Mouse (Mus musculus) lung, postnatal 0 days (tissue): ENCODE measurements at regions not wholly inside any gene's neighbourhood (a gene's known extent, or its start where the extent isn't known, plus 50 kb on each side); places are given as distances from the start of the nearest gene placed in this dataset.

ENCODE experiments used
- ATAC-seq: fragments of 200-750 bp; cut with Nextera tagmentation; 2 replicates; pipeline ENCODE4 v1.8.0; 2017; ENCODE audit warnings: moderate library complexity
- DNase-seq: peaks from one replicate; pipeline ENCODE4 v3.0.0-alpha.2; 2016; ENCODE audit warnings: low spot score
- H3K27ac ChIP-seq: fragments of 300-500 bp; sonication (generic); 2 replicates; pipeline ENCODE4 v1.5.1; 2014; ENCODE audit warnings: antibody characterized with exemption, mild to moderate bottlenecking, low read length, mixed read lengths
- H3K27me3 ChIP-seq: fragments of 300-500 bp; sonication (generic); replicated peaks from 2 replicates; pipeline ENCODE4 v1.6.1; 2014; ENCODE audit warnings: low read length, mixed read lengths; ENCODE audit not compliant: insufficient read depth
- H3K36me3 ChIP-seq: fragments of 300-500 bp; sonication (generic); 2 replicates; pipeline ENCODE4 v1.6.1; 2014; ENCODE audit warnings: low read length, mixed read lengths; ENCODE audit not compliant: insufficient read depth
- H3K4me1 ChIP-seq: fragments of 300-500 bp; sonication (generic); 2 replicates; pipeline ENCODE4 v1.6.1; 2014; ENCODE audit warnings: antibody characterized with exemption, low read depth, low read length, mixed read lengths; ENCODE audit not compliant: insufficient read depth
- H3K4me2 ChIP-seq: fragments of 300-500 bp; sonication (generic); replicated peaks from 2 replicates; pipeline ENCODE4 v1.6.1; 2014; ENCODE audit warnings: low read depth, mild to moderate bottlenecking, low read length, moderate library complexity, mixed read lengths
- H3K4me3 ChIP-seq: fragments of 300-500 bp; sonication (generic); 2 replicates; pipeline ENCODE4 v1.5.1; 2014; ENCODE audit warnings: low read depth, low read length
- H3K9ac ChIP-seq: fragments of 300-500 bp; sonication (generic); replicated peaks from 2 replicates; pipeline ENCODE4 v1.6.1; 2014; ENCODE audit warnings: low read depth, mild to moderate bottlenecking
- H3K9me3 ChIP-seq: fragments of 300-500 bp; sonication (generic); 2 replicates; pipeline ENCODE4 v1.6.1; 2016; ENCODE audit warnings: low read length, mixed read lengths
- CTCF ChIP-seq: IDR thresholded peaks from 2 replicates; pipeline ENCODE4 v1.5.1; 2016; ENCODE audit warnings: antibody characterized with exemption, mild to moderate bottlenecking
- EP300 ChIP-seq: IDR thresholded peaks from 2 replicates; pipeline ENCODE4 v1.6.1; 2016; ENCODE audit warnings: antibody characterized with exemption, mild to moderate bottlenecking, control low read depth
- WGBS: fragments of 180-500 bp; shearing (Covaris S2); extraction: QIAGEN DNeasy Blood & Tissue Kit; methylation state at CpG from one replicate; pipeline ENCODE4 v1.1.7; 2014; 5-methylcytosine and 5-hydroxymethylcytosine counted together

DNA sequence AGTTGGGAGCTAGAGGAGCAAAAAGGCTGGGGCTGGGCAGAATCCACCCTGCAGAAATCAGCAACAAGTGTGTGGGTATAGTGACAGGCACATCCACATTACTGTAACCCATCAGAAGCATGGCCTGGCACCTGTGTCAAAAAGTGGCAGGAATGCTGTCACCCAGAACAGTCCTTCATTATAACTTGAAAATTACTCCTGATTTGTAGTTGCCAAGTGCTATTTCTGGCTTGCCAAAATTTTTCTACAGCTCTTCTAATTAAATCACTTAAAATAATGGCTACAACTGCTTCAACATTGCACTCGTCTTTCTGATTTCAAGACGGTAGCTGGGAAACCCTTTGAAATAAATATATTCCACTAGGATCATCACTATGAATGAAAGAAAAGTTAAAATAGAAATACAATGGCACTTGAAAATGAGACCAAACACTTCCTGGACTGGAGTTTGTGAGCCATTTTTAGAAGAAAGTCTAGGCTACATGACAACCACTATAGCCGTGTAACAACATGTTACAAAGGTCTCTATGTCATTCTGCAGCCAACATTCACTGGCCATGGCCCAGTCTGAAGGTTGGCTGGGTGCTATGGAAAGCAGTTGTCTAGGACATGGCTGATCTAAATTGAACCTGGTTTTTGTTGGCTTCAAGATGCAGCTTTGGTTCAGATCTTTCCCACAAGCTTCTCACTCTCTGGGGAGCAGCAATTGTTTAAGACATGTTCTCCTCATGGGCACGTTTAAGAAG is 190.6 kb upstream of the Tapt1 start:
- no peak for TF ChIP-seq CTCF
- TF ChIP-seq EP300: no peak
- Histone ChIP-seq H3K27ac (no peak overlapping the region), H3K27me3 (no peaks in the 10 kb centered on the region), H3K9me3 (no peaks in the 10 kb centered on the region), H3K4me1 (no peaks in the 10 kb centered on the region), H3K9ac (no peak overlapping the region), H3K4me3 (no peak overlapping the region), H3K4me2 (no peak overlapping the region), H3K36me3 (no peaks in the 10 kb centered on the region)
- ATAC-seq (no peak), DNase-seq (no peak)
- 85% methylated on average over 4 of the region's 4 CpGs for WGBS

DNA sequence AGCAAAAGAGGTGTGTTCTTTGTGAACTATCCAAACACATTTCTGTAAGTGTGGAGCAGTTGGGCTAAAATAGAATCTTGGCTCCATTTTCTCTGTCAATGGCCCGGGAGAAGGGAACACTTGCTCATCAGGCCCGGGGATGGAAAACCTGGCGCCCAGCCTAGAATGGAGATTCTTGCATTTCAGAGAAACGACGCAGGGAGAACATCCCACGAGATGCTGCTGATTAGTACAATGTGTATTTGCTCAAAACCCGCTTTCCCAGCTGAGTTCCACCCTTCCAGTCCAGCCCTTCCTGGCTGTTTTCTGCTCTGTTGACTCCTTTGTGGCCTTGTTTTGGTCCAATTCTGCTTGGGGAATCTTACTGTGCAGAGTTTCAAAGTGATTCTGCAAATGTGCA is 188.0 kb upstream of the Tapt1 start:
- Histone ChIP-seq H3K27me3 (no peaks in the 10 kb centered on the region), H3K27ac (no peak overlapping the region), H3K9ac (no peak overlapping the region), H3K36me3 (no peaks in the 10 kb centered on the region), H3K9me3 (no peaks in the 10 kb centered on the region), H3K4me2 (no peak overlapping the region), H3K4me3 (no peak overlapping the region), H3K4me1 (no peaks in the 10 kb centered on the region)
- ATAC-seq (no peak), DNase-seq (peak; percentile 42)
- 40% methylated on average over 7 of the region's 7 CpGs for WGBS
- TF ChIP-seq CTCF (no peak), EP300 (no peak)

DNA sequence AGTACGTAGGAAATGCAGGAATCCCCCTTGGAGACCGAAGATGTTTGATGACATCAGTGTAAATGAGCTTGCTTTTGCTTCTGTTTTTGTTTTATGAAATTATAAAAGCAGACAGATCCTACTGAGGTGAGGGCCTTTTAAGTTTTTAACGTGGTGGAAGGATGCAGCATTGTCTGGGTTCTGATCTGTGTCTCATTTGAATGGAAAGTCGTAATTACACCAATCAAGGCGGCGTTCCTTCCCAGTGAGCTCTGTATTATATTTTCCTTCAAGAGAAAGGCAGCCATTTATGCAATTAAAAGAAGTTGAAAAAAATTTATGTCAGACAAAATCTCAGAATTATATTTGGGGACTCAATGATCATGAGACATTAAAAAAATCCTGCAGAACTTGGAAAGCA is 176.9 kb upstream of the Tapt1 start:
- no peak overlapping the region for H3K9ac ChIP-seq
- H3K4me1 ChIP-seq: no peaks in the 10 kb centered on the region
- H3K4me2 ChIP-seq: no peak overlapping the region
- ATAC-seq (no peak), DNase-seq (no peak)
- no peak overlapping the region for H3K4me3 ChIP-seq
- H3K9me3 ChIP-seq: no peaks in the 10 kb centered on the region
- 84% methylated on average over 6 of the region's 6 CpGs for WGBS
- no peaks in the 10 kb centered on the region for H3K27me3 ChIP-seq
- TF ChIP-seq CTCF (no peak), EP300 (no peak)
- no peaks in the 10 kb centered on the region for H3K36me3 ChIP-seq
- H3K27ac ChIP-seq: no peak overlapping the region

- no peak overlapping the region for H3K4me3 ChIP-seq
- no peaks in the 10 kb centered on the region for H3K4me1 ChIP-seq
- no peaks in the 10 kb centered on the region for H3K27me3 ChIP-seq
- H3K9me3 ChIP-seq: no peaks in the 10 kb centered on the region
- ATAC-seq: no peak
- H3K36me3 ChIP-seq: no peaks in the 10 kb centered on the region
- H3K9ac ChIP-seq: no peak overlapping the region
- DNase-seq: no peak
- 75% methylated on average over 8 of the region's 8 CpGs for WGBS
- TF ChIP-seq EP300: no peak
- no peak for TF ChIP-seq CTCF
- no peak overlapping the region for H3K27ac ChIP-seq
- no peak overlapping the region for H3K4me2 ChIP-seq
Measured at GRCm38 (mm10) chr5:44400573-44401332, 174.3 kb upstream of the Tapt1 start.

GRCm38 (mm10) chr5:44387237-44387810 is 160.9 kb upstream of the Tapt1 start:
- no peak overlapping the region for H3K9ac ChIP-seq
- ATAC-seq (no peak), DNase-seq (no peak)
- no peak overlapping the region for H3K4me2 ChIP-seq
- no peaks in the 10 kb centered on the region for H3K27me3 ChIP-seq
- TF ChIP-seq EP300 (no peak), CTCF (no peak)
- no peak overlapping the region for H3K4me3 ChIP-seq
- WGBS: 51% methylated on average over 6 of the region's 6 CpGs
- no peak overlapping the region for H3K27ac ChIP-seq
- no peaks in the 10 kb centered on the region for H3K9me3 ChIP-seq
- no peaks in the 10 kb centered on the region for H3K4me1 ChIP-seq
- no peaks in the 10 kb centered on the region for H3K36me3 ChIP-seq

- Histone ChIP-seq H3K9ac (no peak overlapping the region), H3K4me1 (no peaks in the 10 kb centered on the region), H3K4me3 (no peak overlapping the region), H3K4me2 (no peak overlapping the region), H3K27ac (no peak overlapping the region), H3K27me3 (no peaks in the 10 kb centered on the region), H3K36me3 (no peaks in the 10 kb centered on the region), H3K9me3 (no peaks in the 10 kb centered on the region)
- TF ChIP-seq EP300 (no peak), CTCF (no peak)
- no peak for DNase-seq
- WGBS: 42% methylated on average over 6 of the region's 6 CpGs
- no peak for ATAC-seq
Measured at GRCm38 (mm10) chr5:44386176-44386575, 159.8 kb upstream of the Tapt1 start.
